Mouse (Mus musculus) ovary, postnatal 36 days (tissue): Measurements from ENCODE around the gene Esp22.
"Not testable (repeated sequence)": the region's sequence is repeated elsewhere in the genome, so short reads cannot be mapped to it uniquely, and the experiment has no call there.

ENCODE experiments used
- DNase-seq: peaks from one replicate; pipeline ENCODE4 v3.0.0; 2022; ENCODE audit warnings: low spot score, mixed read lengths

Esp22 gene

DNA sequence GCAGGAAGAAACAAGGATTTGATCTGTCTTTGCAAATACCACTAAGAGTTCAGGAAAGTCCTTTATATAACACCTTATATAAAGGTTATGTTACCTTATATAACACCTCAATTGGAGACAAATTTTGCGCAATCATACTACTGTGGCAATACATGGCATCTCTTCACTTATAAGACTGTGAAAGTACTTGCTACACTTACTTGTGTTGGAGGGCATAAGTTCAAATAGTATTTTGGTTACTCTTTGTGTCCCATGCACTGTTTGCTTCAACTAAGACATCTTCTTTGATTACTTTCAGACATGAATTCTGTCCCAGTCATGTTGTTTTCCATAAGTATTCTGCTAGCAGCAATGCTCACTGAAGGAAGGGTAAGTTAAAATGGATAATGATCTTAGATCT is at the start of gene Esp22:
TSS of gene Esp22 (plus strand) at position 301 of the 400 bp plus-strand sequence.
- no peak for DNase-seq

DNA sequence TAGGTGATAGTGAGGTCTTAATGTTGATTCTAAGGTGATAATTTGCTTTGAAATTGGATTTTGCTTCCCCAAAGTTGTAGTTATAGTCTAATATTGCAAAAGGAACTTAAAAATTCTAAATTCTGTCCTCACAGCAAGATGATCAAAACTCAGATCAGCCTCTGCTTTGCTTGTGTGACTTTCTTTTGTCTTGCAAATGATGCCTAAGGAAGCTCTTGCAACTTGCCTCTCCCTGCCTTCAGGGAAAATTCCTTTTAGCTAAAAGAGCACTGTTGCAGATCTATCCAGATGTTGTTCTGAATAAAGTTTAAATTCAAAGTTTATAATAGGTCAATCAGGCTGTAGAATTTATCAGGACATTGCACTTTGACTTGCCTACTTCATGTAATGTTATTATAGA is 31.5 kb upstream of the Esp22 start:
- DNase-seq = no peak

DNA sequence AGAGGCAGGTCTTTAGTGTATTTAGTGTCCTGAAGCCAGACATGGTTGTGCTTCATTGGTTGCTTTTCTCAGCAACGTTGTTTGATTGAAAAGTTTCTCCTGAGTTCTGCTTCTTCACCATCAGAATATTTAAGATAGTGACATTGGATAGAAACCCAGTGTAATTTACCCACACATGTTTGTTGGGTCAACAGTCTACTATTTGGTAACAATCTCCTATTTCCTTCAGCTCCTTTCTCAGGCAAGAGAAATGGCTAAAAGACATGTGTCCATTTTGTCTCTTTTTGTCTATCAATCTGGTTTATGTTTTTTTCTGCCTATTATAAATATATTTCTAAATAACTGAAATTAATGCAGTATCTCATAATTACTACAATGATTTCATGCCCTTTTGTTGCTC is 18.2 kb upstream of the Esp22 start, which contains the start of gene Esp23:
TSS of gene Esp23 (minus strand) at position 101 of the 400 bp plus-strand sequence.
- no peak for DNase-seq

DNA sequence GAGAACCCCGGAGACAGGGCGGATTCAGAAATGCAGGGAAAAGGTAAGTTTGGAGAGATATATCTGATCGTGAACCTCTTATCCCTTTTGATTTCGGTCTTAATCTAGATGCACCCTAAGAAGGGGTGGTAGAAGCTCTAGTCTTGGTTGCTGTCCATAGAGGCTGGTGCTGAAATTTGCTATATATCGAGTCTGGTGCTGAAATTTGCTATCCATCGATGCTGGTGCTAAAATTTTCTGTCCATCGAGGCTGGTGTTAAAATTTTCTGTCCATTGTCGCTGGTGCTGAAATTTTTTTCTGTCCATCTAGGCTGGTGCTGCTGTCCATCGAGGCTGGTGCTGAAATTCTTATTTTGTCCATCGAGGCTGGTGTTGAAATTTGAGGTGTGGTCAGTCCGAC is 12.0 kb downstream of the Esp22 start:
- DNase-seq = not testable (repeated sequence)

DNA sequence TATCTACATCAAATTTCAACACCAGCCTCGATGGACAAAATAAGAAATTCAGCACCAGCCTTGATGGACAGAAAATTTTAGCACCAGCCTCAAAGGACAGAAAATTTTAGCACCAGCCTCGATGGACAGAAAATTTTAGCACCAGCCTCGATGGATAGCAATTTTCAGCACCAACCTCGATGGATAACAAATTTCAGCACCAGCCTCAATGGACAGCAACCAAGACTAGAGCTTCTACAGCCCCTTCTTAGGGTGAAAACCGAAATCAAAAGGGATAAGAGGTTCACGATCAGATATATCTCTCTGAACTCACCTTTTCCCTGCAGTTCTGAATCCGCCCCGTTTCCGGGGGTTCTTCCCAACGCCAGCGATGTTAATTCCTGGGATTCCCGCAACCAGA is 34.0 kb downstream of the Esp22 start:
- not testable (repeated sequence) for DNase-seq
